Mouse (Mus musculus) ES-Bruce4 (cell line): Measurements from ENCODE around the gene Zbtb7a. TPM values are rescaled to one million over a fixed set of nuclear protein-coding genes. Genes with fewer than 3 reads are reported as not detected.

Experiments
- H3K27ac ChIP-seq: 2 replicates; pipeline ENCODE4 v1.5.1; 2012; ENCODE audit warnings: low read length, inconsistent platforms; ENCODE audit not compliant: insufficient read depth
- H3K27me3 ChIP-seq: 2 replicates; pipeline ENCODE4 v1.6.1; 2012; ENCODE audit warnings: mild to moderate bottlenecking, low read length, inconsistent platforms; ENCODE audit not compliant: control insufficient read depth, poor library complexity, insufficient read depth, severe bottlenecking
- H3K36me3 ChIP-seq: 2 replicates; pipeline ENCODE4 v1.6.1; 2012; ENCODE audit warnings: inconsistent platforms, mild to moderate bottlenecking, low read length, moderate library complexity; ENCODE audit not compliant: control insufficient read depth, poor library complexity, insufficient read depth, severe bottlenecking
- H3K4me1 ChIP-seq: one replicate; pipeline ENCODE4 v1.8.1; 2011; ENCODE audit warnings: low read length; ENCODE audit not compliant: control insufficient read depth, insufficient read depth
- H3K4me3 ChIP-seq: 2 replicates; pipeline ENCODE4 v1.5.1; 2011; ENCODE audit warnings: low read depth, mild to moderate bottlenecking, low read length
- H3K9ac ChIP-seq: 2 replicates; pipeline ENCODE4 v1.6.1; 2012; ENCODE audit warnings: low read depth, mild to moderate bottlenecking, inconsistent platforms; ENCODE audit not compliant: poor library complexity, severe bottlenecking
- H3K9me3 ChIP-seq: replicated peaks from 2 replicates; pipeline ENCODE4 v1.6.1; 2012; ENCODE audit warnings: mild to moderate bottlenecking, low read length, inconsistent platforms; ENCODE audit not compliant: control insufficient read depth, poor library complexity, insufficient read depth, severe bottlenecking
- CTCF ChIP-seq: IDR thresholded peaks from one replicate; pipeline ENCODE4 v1.8.1; 2011; ENCODE audit warnings: low read depth, low read length
- EP300 ChIP-seq: IDR thresholded peaks from 2 replicates; pipeline ENCODE4 v1.6.1; 2011; ENCODE audit warnings: low read depth, low read length; ENCODE audit not compliant: insufficient read depth
- POLR2A ChIP-seq: IDR thresholded peaks from one replicate; pipeline ENCODE4 v1.8.1; 2011; ENCODE audit warnings: low read length; ENCODE audit not compliant: insufficient read depth
- polyA plus RNA-seq: library from polyadenylated mRNA; stranded (reverse); fragments of >200 nt; gene quantifications from 2 replicates; pipeline ENCODE4 v1.2.4, GENCODE M21; 2011; ENCODE audit warnings: low read depth; ENCODE audit not compliant: missing spikeins, insufficient read depth, insufficient read length

Gene Zbtb7a
- polyA plus RNA-seq, 1 experiment: 12.6 TPM

GRCm38 (mm10) chr10:81175936-81176465 lies 41.0 kb downstream of the Zbtb7a start:
- TF ChIP-seq POLR2A (no peak), CTCF (no peak), EP300 (no peak)
- Histone ChIP-seq H3K36me3 (peaks cover 41% of the 10 kb centered on the region), H3K9me3 (no peaks in the 10 kb centered on the region), H3K27me3 (no peaks in the 10 kb centered on the region), H3K9ac (peak overlapping the region; percentile 37; the same call in 1 of the 2 replicates), H3K27ac (peak overlapping the region; percentile 39), H3K4me1 (no peaks in the 10 kb centered on the region), H3K4me3 (peak overlapping the region; percentile 55)

- Histone ChIP-seq H3K36me3 (peaks cover 48% of the 10 kb centered on the region), H3K4me1 (no peaks in the 10 kb centered on the region), H3K9me3 (no peaks in the 10 kb centered on the region), H3K27ac (peak within 1 kb of the TSS; percentile 49), H3K4me3 (peak within 1 kb of the TSS; percentile 70), H3K9ac (peak within 1 kb of the TSS; percentile 93), H3K27me3 (no peaks in the 10 kb centered on the region)
- no peak for TF ChIP-seq EP300
- TF ChIP-seq CTCF: no peak
- no peak for TF ChIP-seq POLR2A
Observed at GRCm38 (mm10) chr10:81176466-81177271, 41.6 kb downstream of the Zbtb7a start, which contains the start of gene Eef2. Eef2 (plus strand) TSS chr10:81176631.

- Histone ChIP-seq H3K4me3 (peak overlapping the region; percentile 70), H3K9ac (peak overlapping the region; percentile 93), H3K9me3 (no peaks in the 10 kb centered on the region), H3K4me1 (no peaks in the 10 kb centered on the region), H3K27me3 (no peaks in the 10 kb centered on the region), H3K27ac (peak overlapping the region; percentile 49), H3K36me3 (peaks cover 53% of the 10 kb centered on the region)
- no peak for TF ChIP-seq POLR2A
- no peak for TF ChIP-seq EP300
- no peak for TF ChIP-seq CTCF
Observed at GRCm38 (mm10) chr10:81177491-81177925, 42.5 kb downstream of the Zbtb7a start.

- H3K27me3 ChIP-seq: no peaks in the 10 kb centered on the region
- peak overlapping the region; percentile 49 for H3K27ac ChIP-seq
- H3K9ac ChIP-seq: peak overlapping the region; percentile 93
- no peaks in the 10 kb centered on the region for H3K9me3 ChIP-seq
- H3K36me3 ChIP-seq: peaks cover 53% of the 10 kb centered on the region
- peak overlapping the region; percentile 70 for H3K4me3 ChIP-seq
- H3K4me1 ChIP-seq: no peaks in the 10 kb centered on the region
- TF ChIP-seq CTCF: no peak
- TF ChIP-seq EP300: no peak
- no peak for TF ChIP-seq POLR2A
Observed at GRCm38 (mm10) chr10:81177958-81178712, 43.1 kb downstream of the Zbtb7a start.

- peaks cover 53% of the 10 kb centered on the region for H3K36me3 ChIP-seq
- peak overlapping the region; percentile 70 for H3K4me3 ChIP-seq
- H3K27ac ChIP-seq: peak overlapping the region; percentile 49
- TF ChIP-seq POLR2A: no peak
- TF ChIP-seq EP300: no peak
- peak overlapping the region; percentile 93 for H3K9ac ChIP-seq
- H3K4me1 ChIP-seq: peaks cover 2% of the 10 kb centered on the region
- no peaks in the 10 kb centered on the region for H3K9me3 ChIP-seq
- H3K27me3 ChIP-seq: no peaks in the 10 kb centered on the region
Observed at GRCm38 (mm10) chr10:81178927-81179326, 43.9 kb downstream of the Zbtb7a start.
